Mouse (Mus musculus) limb, embryonic 14.5 days (tissue): ENCODE results near the gene Tmem132b. TPM values are rescaled to one million over a fixed set of nuclear protein-coding genes. Genes with fewer than 3 reads are reported as not detected.

Experiments used
- ATAC-seq: fragments of 200-750 bp; cut with Nextera tagmentation; 2 replicates; pipeline ENCODE4 v1.8.0; 2017; ENCODE audit warnings: low read depth, moderate number of reproducible peaks, moderate TSS enrichment; ENCODE audit not compliant: low FRiP score
- DNase-seq: peaks from one replicate; pipeline ENCODE4 v3.0.0-alpha.2; 2015; ENCODE audit warnings: low spot score
- H3K27ac ChIP-seq: fragments of 300-500 bp; sonication (generic); replicated peaks from 2 replicates; pipeline ENCODE4 v1.5.1; 2014; ENCODE audit warnings: low read depth, mild to moderate bottlenecking, low read length, moderate library complexity, mixed read lengths
- H3K27me3 ChIP-seq: fragments of 300-500 bp; sonication (generic); 2 replicates; pipeline ENCODE4 v1.6.1; 2014; ENCODE audit warnings: low read length, mixed read lengths; ENCODE audit not compliant: control insufficient read depth, insufficient read depth
- H3K36me3 ChIP-seq: fragments of 300-500 bp; sonication (generic); 2 replicates; pipeline ENCODE4 v1.6.1; 2014; ENCODE audit warnings: mild to moderate bottlenecking, low read length, moderate library complexity, mixed read lengths; ENCODE audit not compliant: control insufficient read depth, insufficient read depth
- H3K4me1 ChIP-seq: fragments of 300-500 bp; sonication (generic); 2 replicates; pipeline ENCODE4 v1.6.1; 2014; ENCODE audit warnings: antibody characterized with exemption, low read length, mixed read lengths; ENCODE audit not compliant: control insufficient read depth, insufficient read depth
- H3K4me2 ChIP-seq: fragments of 300-500 bp; sonication (generic); replicated peaks from 2 replicates; pipeline ENCODE4 v1.6.1; 2014; ENCODE audit warnings: low read depth, mild to moderate bottlenecking, low read length, moderate library complexity; ENCODE audit not compliant: severe bottlenecking
- H3K4me3 ChIP-seq: fragments of 300-500 bp; sonication (generic); replicated peaks from 2 replicates; pipeline ENCODE4 v1.5.1; 2014; ENCODE audit warnings: low read length
- H3K9ac ChIP-seq: fragments of 300-500 bp; sonication (generic); 2 replicates; pipeline ENCODE4 v1.6.1; 2014; ENCODE audit warnings: mild to moderate bottlenecking, low read depth, low read length, moderate library complexity; ENCODE audit not compliant: severe bottlenecking
- H3K9me3 ChIP-seq: fragments of 300-500 bp; sonication (generic); 2 replicates; pipeline ENCODE4 v1.6.1; 2016; ENCODE audit warnings: low read length; ENCODE audit not compliant: control insufficient read depth
- POLR2A ChIP-seq: fragments of 200-500 bp; IDR thresholded peaks from 2 replicates; pipeline ENCODE4 v1.8.0; 2012; ENCODE audit warnings: inconsistent platforms, mild to moderate bottlenecking, moderate library complexity, borderline replicate concordance; ENCODE audit not compliant: insufficient read depth, insufficient read length; ENCODE audit errors: extremely low read depth
- WGBS: fragments of 180-500 bp; shearing (Covaris S2); extraction: QIAGEN DNeasy Blood & Tissue Kit; methylation state at CpG from one replicate; pipeline ENCODE4 v1.1.7; 2014; 5-methylcytosine and 5-hydroxymethylcytosine counted together
- polyA plus RNA-seq, 2 experiments: library from polyadenylated mRNA; depleted of rRNA in 1 of 2; stranded (reverse) in 1 of 2; unstranded in 1 of 2; fragments of >200 nt; fragmentation: Nextera tagmentation in 1 of 2; extraction: Ambion mirVana in 1 of 2; gene quantifications; 2 replicates each; pipeline versions ENCODE4 v1.2.1 to v1.2.3; 2012 to 2014

Tmem132b gene
- polyA plus RNA-seq, 2 experiments, result 0.28 to 0.36 TPM

- no peak overlapping the region for H3K4me2 ChIP-seq
- no peak for TF ChIP-seq POLR2A
- no peak overlapping the region for H3K27ac ChIP-seq
- WGBS, result 82% methylated on average over 5 of the region's 5 CpGs
- H3K9me3 ChIP-seq, result peaks cover 5% of the 10 kb centered on the region
- H3K9ac ChIP-seq, result no peak overlapping the region
- H3K4me1 ChIP-seq, result no peaks in the 10 kb centered on the region
- H3K4me3 ChIP-seq, result no peak overlapping the region
- ATAC-seq (no peak), DNase-seq (no peak)
- H3K36me3 ChIP-seq, result no peaks in the 10 kb centered on the region
- H3K27me3 ChIP-seq, result no peaks in the 10 kb centered on the region
Measured at GRCm38 (mm10) chr5:125613136-125613535, 81.6 kb downstream of the Tmem132b start.

GRCm38 (mm10) chr5:125614348-125614747 is 82.8 kb downstream of the Tmem132b start:
- TF ChIP-seq POLR2A, result no peak
- ATAC-seq (no peak), DNase-seq (no peak)
- no peaks in the 10 kb centered on the region for H3K27me3 ChIP-seq
- peaks cover 5% of the 10 kb centered on the region for H3K9me3 ChIP-seq
- H3K27ac ChIP-seq, result no peak overlapping the region
- no peaks in the 10 kb centered on the region for H3K4me1 ChIP-seq
- no peak overlapping the region for H3K9ac ChIP-seq
- 42% methylated on average over 2 of the region's 2 CpGs for WGBS
- no peak overlapping the region for H3K4me3 ChIP-seq
- no peak overlapping the region for H3K4me2 ChIP-seq
- no peaks in the 10 kb centered on the region for H3K36me3 ChIP-seq

- no peak for TF ChIP-seq POLR2A
- Histone ChIP-seq H3K36me3 (no peaks in the 10 kb centered on the region), H3K27ac (no peak overlapping the region), H3K27me3 (no peaks in the 10 kb centered on the region), H3K9ac (no peak overlapping the region), H3K9me3 (peaks cover 5% of the 10 kb centered on the region), H3K4me3 (no peak overlapping the region), H3K4me1 (no peaks in the 10 kb centered on the region), H3K4me2 (no peak overlapping the region)
- DNase-seq (no peak), ATAC-seq (no peak)
- WGBS, result 100% methylated on average over 1 of the region's 1 CpGs
Measured at GRCm38 (mm10) chr5:125617050-125617449, 85.5 kb downstream of the Tmem132b start.

GRCm38 (mm10) chr5:125627816-125628348 is 96.3 kb downstream of the Tmem132b start:
- H3K9ac ChIP-seq, result no peak overlapping the region
- WGBS, result 84% methylated on average over 9 of the region's 9 CpGs
- H3K4me1 ChIP-seq, result no peaks in the 10 kb centered on the region
- H3K9me3 ChIP-seq, result no peaks in the 10 kb centered on the region
- no peak for ATAC-seq
- DNase-seq, result no peak
- no peak for TF ChIP-seq POLR2A
- H3K4me3 ChIP-seq, result no peak overlapping the region
- no peaks in the 10 kb centered on the region for H3K27me3 ChIP-seq
- H3K36me3 ChIP-seq, result no peaks in the 10 kb centered on the region
- no peak overlapping the region for H3K27ac ChIP-seq
- no peak overlapping the region for H3K4me2 ChIP-seq

- Histone ChIP-seq H3K4me2 (no peak overlapping the region), H3K4me3 (no peak overlapping the region), H3K36me3 (no peaks in the 10 kb centered on the region), H3K27me3 (no peaks in the 10 kb centered on the region), H3K9me3 (no peaks in the 10 kb centered on the region), H3K27ac (no peak overlapping the region), H3K4me1 (no peaks in the 10 kb centered on the region), H3K9ac (no peak overlapping the region)
- no peak for ATAC-seq
- WGBS, result 77% methylated on average over 6 of the region's 6 CpGs
- DNase-seq, result no peak
- no peak for TF ChIP-seq POLR2A
Measured at GRCm38 (mm10) chr5:125634666-125635065, 103.1 kb downstream of the Tmem132b start.

- 76% methylated on average over 1 of the region's 1 CpGs for WGBS
Measured at GRCm38 (mm10) chr5:125640966-125641365, 109.4 kb downstream of the Tmem132b start.

More at GRCm38 (mm10) chr5:125640966-125641365, 109.4 kb downstream of the Tmem132b start:
- H3K9ac ChIP-seq, result no peak overlapping the region
- no peaks in the 10 kb centered on the region for H3K27me3 ChIP-seq
- H3K4me1 ChIP-seq, result no peaks in the 10 kb centered on the region
- H3K36me3 ChIP-seq, result no peaks in the 10 kb centered on the region
- ATAC-seq (no peak), DNase-seq (no peak)
- no peak for TF ChIP-seq POLR2A
- no peak overlapping the region for H3K27ac ChIP-seq
- no peaks in the 10 kb centered on the region for H3K9me3 ChIP-seq
- no peak overlapping the region for H3K4me2 ChIP-seq
- no peak overlapping the region for H3K4me3 ChIP-seq
